Mouse (Mus musculus): ENCODE data around the gene Cers6.

Gene Cers6

DNA sequence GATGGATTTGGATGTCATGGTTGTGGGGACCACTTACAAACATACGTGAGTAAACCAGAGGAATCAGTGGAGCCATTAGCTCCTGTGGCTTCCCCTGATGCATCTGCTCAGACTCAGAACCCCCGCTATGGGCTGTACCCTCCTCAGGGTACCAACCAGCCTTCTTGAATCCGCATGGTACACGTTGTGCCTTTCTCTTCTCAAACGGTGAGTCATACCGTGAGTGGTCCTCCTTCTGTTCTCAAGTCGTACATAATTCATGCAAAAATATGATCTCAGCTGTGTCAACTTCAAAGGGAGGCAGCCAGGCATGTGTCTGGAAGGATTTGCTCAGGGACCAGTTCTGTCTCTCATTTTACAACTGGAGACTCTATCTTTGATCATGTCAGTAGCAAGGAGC, 23.3 kb downstream of the Cers6 start:
- DNase-seq, result no peak

DNA sequence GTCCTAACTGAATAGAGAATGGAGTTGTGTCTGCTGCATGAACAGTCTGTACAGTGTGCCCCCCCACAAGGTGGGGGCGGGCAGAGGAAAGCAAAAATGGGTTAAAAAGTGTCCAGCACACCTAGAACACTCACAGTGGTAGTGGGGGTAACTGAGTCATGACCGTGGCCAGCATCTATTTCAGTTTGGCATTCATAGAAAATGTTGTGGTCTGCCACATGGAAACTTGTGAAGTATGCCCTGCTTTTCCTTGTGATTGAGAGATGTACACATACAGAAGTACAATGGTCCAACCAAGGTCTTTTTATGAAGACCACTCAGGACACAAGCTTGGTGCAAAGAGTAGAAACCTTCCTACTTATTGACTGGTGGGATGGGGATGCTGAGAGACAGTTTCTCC, 24.0 kb downstream of the Cers6 start:
- no peak for DNase-seq

DNA sequence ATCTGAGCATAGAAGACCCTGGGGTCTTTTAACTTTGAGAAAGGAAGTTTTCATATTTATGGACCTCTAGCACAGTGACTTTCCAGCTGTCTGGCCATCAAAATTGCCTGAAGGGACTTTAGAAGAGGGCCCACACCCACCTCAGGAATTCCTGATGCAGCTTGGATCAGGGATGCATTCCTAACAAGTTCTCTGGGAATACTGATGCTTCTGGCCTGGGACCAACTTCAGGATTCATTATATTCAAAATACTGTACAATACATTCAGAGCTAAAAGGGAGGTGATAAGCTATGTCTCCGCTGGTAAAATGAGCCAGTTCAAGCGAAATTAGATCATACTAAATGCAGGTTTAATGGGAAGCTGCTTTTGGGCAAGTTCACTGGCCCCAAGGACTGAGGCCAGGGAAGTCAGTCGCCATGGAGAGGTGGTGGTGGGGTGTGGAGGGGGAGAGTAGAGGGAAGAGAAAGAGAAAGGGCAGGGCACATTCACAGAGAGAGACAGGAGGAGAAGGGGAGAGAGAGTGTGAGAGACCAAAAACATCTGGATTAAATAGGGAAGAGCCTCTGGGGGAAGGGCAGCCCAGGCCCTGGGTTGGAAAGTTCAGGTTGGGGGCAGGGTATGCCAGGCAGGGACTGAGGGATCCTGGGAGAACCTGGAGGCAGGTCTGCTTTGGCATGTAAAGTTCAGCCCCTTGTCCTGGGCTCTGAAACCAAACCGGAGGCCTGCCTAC, 24.7 kb downstream of the Cers6 start:
- no peak for DNase-seq

DNA sequence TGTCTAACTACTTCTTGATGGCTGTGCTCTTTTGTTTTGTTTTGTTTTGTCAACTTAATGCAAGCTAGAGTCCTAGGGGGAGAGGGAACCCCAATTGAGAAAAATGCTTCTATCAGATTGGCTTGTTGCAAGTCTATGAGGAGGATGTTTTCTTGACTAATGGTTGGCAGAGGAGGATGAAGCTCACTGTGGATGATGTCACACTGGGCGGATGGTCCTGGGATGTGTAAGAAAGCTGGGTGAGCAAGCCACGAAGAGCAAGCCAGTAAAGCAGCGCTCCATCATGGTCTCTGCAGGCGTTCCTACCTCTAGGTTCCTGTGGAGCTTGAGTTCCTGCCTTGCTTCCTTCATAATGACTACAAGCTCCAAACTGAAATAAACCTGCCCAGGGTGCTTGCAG, 25.4 kb downstream of the Cers6 start:
- no peak for DNase-seq

DNA sequence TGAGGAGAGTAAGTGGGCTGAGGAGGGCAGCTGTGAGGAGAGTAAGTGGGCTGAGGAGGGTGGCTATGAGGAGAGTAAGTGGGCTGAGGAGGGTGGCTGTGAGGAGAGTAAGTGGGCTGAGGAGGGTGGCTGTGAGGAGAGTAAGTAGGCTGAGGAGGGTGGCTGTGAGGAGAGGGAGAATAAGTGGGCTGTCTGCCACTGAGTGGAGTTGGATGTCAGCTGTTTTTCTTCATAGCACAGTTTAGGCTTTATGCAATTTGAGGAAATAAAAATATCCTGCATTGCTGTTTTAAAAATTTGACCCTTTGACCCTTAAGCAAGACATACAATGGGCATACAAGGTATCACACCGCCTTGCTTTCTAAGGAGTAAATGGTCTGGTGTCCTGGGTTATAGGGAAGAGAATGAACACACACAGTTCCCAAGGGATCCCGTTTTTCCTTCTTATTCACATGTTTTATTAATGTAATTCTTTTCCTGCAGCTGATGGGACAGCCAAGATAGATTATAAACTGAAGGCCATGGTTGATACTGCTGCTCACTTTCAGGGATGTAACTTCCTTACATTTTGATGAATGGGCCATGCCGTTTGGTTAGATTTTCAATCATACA, 27.0 kb downstream of the Cers6 start:
- no peak for DNase-seq

DNA sequence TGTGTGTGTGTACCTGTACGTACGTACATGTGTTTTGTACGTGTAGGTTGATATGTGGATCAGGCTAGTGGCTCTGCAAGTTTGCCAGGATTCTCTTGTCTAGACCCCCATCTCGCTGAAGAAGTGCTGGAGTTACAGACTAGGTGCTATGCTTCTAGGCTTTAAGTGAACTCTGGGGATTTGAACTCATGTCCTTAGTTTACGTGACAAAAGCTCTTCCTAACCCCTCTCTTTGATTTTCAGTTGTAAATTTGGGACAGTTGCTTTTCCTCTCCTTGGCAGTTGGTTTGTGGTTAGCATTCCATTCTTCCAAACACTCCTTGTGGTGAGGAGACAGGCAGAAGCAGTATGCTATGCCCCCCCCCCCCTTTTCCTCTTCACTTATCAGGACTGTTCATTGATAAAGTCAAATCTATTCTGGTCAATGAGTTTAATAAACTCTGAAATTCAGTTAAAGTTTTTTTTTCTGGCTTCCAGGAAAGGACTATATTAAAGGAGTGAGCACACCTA, 28.5 kb downstream of the Cers6 start:
- no peak for DNase-seq

DNA sequence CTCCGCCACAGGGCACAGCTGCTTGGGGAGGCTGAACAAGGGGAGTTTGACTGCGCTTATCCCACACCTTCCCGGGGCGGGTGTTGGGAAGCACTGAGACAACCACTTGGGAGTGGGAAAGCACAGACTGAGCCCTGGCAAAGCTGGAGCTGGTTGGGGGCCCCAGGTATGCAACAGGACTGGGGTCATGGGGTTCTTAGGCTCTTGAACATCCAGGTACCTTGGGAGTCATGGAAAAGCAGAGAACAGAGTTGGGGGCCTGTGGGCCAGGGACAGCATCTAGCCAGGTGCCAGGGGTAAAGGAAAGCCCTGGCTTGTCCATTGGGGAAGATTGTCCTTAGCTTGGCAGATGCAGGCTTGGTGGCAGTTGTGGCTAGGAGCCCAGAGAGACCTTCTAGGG, 31.2 kb downstream of the Cers6 start:
- no peak for DNase-seq

DNA sequence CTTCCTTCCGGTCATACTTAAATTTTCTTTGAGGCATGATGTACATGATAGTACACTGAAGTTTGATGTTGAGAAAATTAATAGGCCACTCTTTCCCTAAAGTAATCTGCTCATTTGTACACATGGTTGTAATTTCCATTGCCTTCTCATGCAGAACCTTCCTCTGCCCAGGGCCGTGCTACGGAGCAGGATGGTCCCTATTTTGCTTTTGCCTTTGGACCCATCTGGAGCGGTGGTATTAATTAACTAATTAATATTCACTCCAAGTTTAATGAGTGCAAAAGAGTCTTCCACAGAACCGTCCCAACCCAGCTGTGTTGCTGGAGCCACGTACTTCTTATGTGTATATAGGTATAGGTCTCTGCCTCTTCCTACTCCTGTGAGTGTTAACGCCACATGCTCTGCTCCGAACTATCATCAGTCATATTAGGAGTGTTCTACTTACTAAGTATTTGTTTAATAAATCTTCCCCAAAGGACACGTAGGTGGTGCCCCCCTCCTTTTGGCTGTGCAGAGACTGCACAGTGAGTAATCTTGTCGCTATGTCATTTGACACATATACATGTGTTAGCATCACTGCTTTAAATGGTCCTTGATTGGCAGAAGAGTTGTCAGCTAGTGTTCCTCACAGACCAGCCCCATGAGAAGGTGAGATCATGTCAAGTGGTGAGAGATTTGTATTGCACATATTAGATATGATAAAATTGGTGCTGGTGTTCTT, 34.0 kb downstream of the Cers6 start:
- no peak for DNase-seq

DNA sequence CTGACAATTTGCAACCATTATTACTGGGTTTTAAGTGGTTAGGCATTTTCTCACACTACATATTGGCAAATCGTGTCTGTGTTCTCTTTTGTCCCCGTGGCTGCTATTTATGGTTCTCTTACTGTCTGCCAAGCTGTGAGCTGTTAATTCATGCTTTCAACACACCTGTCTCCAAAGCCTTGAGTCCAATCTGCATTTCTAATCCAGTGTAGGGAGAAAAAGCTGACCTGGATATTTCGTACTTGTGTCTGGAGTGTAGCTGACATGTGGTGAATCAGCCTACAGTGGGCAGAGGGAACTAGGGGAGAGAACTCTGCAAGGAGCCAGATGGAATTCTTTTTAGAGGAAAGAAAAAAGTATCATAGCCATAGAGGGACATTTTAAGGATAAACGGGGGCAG, 35.0 kb downstream of the Cers6 start:
- DNase-seq, result no peak

DNA sequence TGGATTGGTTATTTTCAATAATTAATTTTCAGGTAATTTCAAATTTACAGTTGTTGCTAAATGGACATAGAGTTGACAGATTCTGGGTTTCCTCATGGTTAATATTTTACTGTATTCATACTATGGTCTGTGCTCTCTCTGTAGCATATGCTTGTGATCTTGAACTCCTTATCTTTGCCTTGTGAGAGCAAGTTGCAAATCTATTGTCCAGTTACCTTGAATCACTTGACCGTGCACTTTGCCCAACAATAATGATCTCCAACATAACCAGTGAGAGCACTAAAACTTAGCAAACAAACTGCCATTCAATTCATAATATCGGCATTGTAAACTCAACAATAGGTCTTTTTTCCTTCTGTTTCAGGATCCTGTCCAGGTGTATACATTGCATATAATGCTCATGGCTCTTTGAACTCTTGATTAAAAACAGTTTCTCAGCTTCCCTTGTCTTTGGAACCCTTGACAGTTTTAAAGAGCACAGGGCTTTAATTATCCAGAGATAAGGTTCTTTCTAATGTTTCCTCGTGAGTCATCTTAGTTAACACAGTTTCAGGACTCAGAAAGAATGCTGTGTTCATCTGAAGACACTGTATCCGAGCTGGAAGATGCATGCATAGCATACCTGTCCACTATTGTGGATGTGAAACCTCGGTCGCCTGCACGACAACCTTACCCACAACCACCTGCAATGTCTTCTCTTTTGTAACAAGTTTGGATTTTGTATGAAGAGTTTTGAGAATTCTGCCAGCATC, 38.7 kb downstream of the Cers6 start:
- no peak for DNase-seq

DNA sequence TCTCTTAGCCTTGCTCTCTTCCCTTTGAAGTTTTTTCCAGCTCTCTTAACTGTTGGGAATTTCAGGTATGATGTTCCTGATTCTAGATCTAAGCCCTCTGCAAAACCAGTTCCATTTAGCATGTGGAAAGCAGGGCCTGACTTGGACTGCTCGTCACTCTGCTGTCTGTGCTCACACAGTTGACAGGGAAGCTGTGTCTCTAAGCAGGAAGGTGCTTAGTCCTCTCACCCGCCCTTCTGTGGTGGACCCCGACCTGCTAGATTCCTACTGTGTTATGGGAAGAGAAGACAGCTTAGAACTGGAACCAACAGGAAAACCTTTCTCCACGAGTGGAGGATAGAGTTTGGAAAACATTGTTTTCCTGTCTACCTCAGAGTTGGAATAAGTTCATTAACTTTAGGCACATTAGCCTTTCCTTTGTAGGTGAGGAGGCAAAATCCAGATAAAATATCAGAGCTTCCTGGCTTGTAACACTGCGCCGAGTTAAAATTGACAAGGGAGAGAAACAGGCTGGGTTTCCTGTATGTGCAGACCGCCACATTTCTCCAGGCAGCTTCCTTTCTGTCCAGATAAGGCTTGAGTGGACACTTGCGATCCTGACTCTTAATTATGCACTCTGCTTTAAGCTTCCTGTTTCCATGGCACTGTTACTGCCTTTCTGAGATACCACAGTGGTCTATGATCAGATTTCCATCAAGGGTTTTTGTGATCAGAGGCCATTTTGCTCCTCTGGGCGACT, 39.6 kb downstream of the Cers6 start:
- DNase-seq, result no peak

DNA sequence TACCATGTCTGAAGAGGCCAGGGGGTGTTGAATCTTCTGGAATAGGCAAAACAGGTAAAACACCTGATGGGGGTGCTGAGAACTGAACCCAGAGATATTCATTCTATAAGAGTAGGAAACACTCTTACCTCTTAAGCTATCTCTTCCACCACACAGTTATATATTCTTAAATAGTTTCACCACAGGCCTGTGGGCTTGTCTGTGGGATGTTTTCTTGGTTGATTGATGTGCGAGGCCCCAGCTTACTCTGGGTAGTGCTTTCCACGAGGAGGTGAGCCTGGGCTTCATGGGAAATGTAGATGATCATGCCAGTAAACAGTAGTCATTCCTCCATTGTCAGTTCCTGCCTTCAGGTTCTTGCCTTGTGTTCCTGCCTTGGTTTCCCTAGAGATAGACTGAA, 40.5 kb downstream of the Cers6 start:
- no peak for DNase-seq

DNA sequence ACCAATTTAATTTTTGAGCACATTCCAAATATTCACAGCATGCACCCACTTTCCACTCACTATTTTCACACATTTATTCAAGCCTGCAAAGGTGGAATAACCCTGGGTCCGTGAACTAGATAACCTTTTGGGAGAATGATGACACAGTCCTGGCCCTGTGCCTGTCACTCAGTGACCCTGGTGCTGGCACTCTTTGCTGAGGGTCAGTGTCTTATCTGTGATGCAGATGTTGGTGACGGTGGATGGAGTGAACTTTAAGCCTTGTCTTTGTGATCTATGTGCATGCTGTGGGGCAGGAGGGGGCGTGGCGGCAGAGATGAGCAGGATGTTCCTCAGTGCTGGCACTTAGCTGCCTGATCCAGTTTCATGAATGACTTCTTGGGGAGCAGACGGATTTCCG, 41.3 kb downstream of the Cers6 start:
- DNase-seq, result no peak

DNA sequence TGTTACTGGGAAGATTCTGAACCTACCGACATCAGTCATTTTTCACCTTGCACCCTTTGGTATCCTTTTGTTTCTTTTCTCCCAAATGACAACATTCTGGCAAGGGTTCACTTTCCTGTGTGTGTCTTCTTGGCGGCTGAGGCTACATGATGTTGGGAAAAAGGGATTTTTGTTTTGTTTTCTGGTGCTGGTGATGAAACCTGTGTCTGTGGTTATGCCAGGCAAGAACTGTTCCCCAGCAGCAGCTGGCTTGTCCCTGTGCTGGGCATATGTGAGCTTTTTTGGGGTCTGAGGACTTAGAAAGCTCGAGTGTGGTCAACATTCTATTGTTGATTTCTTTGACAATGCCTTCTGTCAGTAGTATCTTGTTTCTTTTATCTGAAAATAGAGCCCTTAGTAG, 45.7 kb downstream of the Cers6 start:
- DNase-seq, result no peak

DNA sequence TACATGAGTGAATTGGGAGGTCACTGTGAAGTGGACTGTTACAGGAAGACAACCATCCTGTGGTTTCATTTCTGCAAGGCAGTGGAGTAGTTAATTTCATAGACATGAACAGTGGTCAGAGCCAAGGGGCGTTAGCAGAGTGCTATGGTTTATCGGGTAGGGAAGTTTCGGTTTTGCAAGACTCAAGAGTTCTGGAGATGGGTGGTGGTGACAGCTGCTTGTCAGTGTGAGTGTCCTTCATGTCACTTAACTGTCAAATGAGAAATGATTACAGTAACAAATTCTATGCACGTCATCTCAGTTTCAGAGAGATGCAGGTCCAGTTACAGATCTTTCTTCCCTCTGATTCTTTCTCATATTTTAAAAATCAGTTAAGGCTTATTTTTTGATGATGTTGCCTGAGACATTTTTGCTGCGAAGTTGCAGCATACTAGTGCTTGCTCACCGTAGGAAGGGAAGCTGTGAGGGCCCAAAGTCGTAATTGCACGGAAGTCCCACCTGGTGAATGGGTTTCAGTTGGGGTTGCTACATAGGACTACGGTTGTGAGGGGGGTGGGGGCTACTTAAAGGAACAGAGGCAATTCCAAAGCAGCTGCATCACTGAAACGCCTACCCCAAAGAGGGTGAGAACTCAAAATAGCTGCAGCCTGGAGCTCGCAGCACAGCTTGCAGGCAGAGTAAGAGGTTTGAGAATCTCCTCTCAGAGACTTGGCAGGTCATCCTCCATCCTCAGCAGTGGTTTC, 46.7 kb downstream of the Cers6 start:
- no peak for DNase-seq

DNA sequence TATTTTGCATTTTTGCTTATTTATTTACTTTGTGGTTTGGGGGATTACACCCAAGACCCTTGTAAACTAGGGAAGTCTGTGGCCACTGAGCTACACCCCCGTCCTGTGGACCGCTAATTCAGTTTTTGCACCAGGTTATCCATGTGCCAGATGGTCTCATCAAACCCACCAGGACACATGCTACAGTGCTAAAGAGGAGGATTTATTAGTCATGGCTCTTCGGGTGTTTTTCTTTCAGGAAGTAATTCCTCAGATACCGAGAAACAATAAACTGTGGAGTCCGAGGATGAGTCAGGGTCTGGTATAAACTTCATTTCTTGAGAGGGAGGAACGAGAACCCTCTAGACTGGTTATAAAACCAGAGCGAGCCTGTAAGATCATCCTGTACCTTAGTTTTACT, 49.5 kb downstream of the Cers6 start:
- DNase-seq, result no peak

DNA sequence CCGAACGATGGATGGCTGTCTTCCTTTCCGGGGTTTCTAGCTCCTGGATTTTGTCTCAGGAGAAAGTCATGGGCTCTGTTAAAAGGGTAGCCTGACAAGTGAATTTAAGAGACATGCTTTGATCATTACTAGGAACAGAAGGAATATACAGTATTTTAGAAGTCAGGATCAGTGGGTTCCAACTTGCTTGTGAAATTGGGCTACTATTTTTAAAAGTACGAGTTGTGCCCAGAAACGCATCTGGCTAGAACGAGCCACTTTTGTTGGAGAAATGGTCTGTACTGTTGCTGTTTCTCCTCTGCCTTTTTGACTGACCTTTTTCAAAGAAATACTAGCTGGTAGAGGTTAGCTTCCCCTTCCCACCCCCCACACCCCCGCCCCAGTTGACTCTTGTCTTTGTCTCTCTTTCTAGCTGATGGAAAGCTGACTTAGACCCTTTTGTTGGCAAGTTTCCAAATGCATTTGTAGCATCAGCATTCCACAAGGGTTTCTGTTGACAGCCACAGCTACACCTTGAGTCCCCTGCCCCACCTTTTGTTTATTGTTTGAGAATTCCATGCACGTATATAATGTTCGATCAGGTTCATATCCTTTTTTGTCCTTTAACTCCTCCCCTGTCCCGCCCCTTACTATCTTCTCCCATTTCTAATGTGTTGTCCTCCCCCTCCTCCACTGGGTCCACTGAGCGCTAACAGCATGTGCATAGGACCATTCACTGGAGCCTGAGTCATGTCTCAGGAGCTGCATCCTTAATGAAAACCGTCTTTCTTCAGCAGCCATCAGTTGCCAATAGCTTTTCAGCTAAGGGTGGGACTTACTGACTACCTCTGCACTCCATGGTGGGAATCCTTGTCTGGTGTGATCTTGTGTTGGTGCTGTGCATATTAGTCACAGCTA, 50.6 kb downstream of the Cers6 start:
- no peak for DNase-seq

DNA sequence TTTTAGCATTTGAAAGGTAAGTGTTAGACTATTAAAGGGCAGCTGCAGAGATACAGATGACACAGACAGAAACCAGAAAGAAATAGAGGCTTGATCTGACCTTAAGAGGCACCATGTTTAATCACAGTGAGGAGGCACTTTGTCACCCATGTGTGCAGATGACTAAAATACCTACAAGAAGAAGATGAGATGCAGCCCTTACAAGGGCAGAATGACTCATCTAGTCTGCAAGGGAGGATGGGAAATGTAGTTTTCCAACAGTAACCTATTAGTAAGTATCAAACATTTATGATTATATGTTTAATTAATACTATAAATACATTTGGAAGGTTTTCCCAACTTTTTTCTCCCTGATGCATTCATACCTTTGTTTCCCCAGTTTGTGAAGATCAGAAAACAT, 54.5 kb downstream of the Cers6 start:
- DNase-seq, result no peak

DNA sequence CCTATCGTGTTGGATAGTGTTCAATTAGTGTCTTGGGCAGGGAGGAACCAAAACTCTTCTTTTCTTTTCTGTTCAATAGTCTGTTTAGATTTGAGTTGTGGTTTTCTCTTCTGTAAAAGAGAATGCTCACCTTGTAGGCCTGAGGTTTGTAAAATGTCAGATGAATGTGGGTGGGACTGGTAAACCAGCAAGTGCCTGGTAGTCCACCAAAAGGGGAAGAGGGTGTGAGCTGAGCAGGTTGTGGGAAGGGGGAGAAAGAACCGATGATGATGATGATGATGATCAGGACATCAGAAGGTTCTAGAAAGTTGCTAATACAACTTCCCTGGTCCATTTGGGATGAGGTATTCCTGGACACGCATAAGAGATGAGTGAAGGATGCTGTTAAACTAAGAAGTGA, 55.1 kb downstream of the Cers6 start:
- DNase-seq, result no peak

DNA sequence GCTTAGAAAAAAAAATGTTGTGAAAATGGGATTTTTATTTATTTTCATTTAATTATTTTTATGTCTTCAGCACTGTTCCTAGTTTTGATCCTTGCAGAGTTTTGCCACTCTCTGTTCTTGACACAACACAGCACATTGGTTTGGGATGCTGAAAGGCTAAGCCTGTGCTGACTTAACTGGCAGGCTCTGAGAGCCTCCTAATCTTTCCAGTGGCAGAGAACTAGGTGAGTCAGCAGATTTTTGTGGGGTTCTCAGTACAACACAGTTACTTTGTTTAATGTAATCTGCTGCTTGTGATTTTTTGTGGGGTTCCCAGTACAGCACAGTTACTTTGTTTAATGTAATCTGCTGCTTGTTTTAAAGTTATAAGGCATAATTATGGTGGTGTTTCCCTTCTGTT, 55.8 kb downstream of the Cers6 start:
- no peak for DNase-seq

DNA sequence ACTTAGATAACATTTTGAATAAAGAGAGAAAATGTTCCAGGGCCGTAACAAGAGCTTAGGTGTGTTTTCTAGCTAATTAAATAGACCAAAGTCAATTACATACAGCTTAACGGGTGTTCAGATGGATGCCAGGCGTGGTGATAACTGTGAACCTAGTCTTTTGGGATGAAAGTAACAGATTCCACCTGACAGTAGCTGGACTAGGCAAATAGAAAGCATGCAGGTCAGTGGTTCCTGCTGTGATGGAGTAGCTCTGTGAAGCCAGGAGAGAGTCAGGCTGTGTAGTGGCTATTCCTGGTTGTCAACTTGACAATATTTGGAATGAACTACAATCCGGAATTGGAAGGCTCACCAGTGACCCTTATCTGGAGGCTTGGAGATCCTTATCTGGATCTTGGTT, 56.3 kb downstream of the Cers6 start:
- DNase-seq, result no peak

Data from right cerebral cortex, postnatal 4 days (tissue).